In genomic region chr11:78792465-78792864, GRCm38 (mm10) we compare ENCODE assay signal across 9 mouse cellular contexts. TPM values are rescaled to one million over a fixed set of nuclear protein-coding genes. Genes with fewer than 3 reads are reported as not detected.
A peak's percentile ranks its signal among the peaks of the same experiment; 100 is the strongest.
DNase-seq lines count a peak whose midpoint lies in the region; ATAC-seq lines count a peak whose summit lies in the region.
"Had no signal": no experiment of that assay in that cellular context is flagged by ENCODE, and none has a peak within 500 bp of the region (broad histone marks: within the 10 kb centered on the region; RNA-seq: fewer than 3 reads in every experiment).

No protein-coding gene starts in this region.

- H3K36me3 ChIP-seq in forebrain, embryonic 10.5 days (replicated peaks): no peaks in the 10 kb centered on the region

- H3K4me1 ChIP-seq in forebrain, embryonic 10.5 days: peaks cover 38% of the 10 kb centered on the region

- intact Hi-C loops in left cerebral cortex, postnatal 36 days (cut with DNase I): loop anchor here (1.0 to 5.0 kb wide), 3 partner anchors 13 to 65 kb away; partner anchors contain the start of gene Lyrm9

- peak; percentile 38 for DNase-seq in layer of hippocampus, adult 11-12 months (ENCODE audit: low spot score)
- DNase-seq in layer of hippocampus, adult 8-10 months (ENCODE audit: low spot score in 2 of 2): no peak
- DNase-seq in forebrain, embryonic 10.5 days (ENCODE audit: extremely low spot score, low spot score): no peak
- DNase-seq in left cerebral cortex, postnatal 36 days (ENCODE audit: low spot score in 2 of 2): peak; percentile 59 to 73
- DNase-seq in cerebellum, postnatal 25 days: no peak
- no peak for DNase-seq in adrenal gland, postnatal 10 days

- 61% methylated on average over 11 of the region's 11 CpGs for WGBS in forebrain, embryonic 10.5 days

- peak; percentile 67 for ATAC-seq in neutrophil, adult 5-6 weeks (ENCODE audit: extremely low read depth, insufficient number of reproducible peaks, low FRiP score, poor library complexity, severe bottlenecking)
- ATAC-seq in erythroid progenitor cell, adult 5-6 weeks (replicated peaks; ENCODE audit: low FRiP score, poor library complexity, severe bottlenecking): no peak

- H3K4me3 ChIP-seq in forebrain, embryonic 10.5 days: 0 out of 2 replicates have a peak overlapping the region, but pooled peaks have one; percentile 3
- H3K4me3 ChIP-seq: myocyte had no signal

- H3K27me3 ChIP-seq in forebrain, embryonic 10.5 days (ENCODE audit: poor library complexity, severe bottlenecking): peaks cover 7% of the 10 kb centered on the region; the same call in 1 of the 2 replicates

- H3K9me3 ChIP-seq in forebrain, embryonic 10.5 days: no peaks in the 10 kb centered on the region

- H3K27ac ChIP-seq in forebrain, embryonic 10.5 days: peak overlapping the region; percentile 65

RNA-seq across cellular contexts. Expression of gene Lyrm9, which starts 33.9 kb away (rescaled TPM):
- 10 to 100 TPM; 20.1 to 29.1 (median 23.5) TPM for total RNA-seq in layer of hippocampus, adult 8-10 months (2022)
- polyA plus RNA-seq in forebrain, embryonic 10.5 days (2016; fragmentation: Nextera tagmentation; extraction: Ambion mirVana): 23.4 and 26.2 TPM in 2 replicates
- 10 to 100 TPM; 25.9 to 29.8 TPM for total RNA-seq in left cerebral cortex, postnatal 36 days (2021)
- total RNA-seq in neutrophil, adult 5-6 weeks (2017): 4.8 and 8.2 TPM in 2 replicates
- total RNA-seq in adrenal gland, postnatal 10 days (2021): 10 to 100 TPM; 23.2 to 30.6 TPM
- 2.5 and 4.6 TPM in 2 replicates for total RNA-seq in erythroid progenitor cell, adult 5-6 weeks (2015; ENCODE audit: low replicate concordance)
- 2.8 and 4.2 TPM in 2 replicates for total RNA-seq in erythroid progenitor cell, adult 5-6 weeks (2017; ENCODE audit: low replicate concordance)

RNA-seq across cellular contexts. Expression of gene Ccnq, which starts 40.9 kb away (rescaled TPM):
- total RNA-seq in layer of hippocampus, adult 8-10 months (2022): 10 to 100 TPM; 19.7 to 21.4 (median 20.0) TPM
- 40.1 and 40.8 TPM in 2 replicates for polyA plus RNA-seq in forebrain, embryonic 10.5 days (2016; fragmentation: Nextera tagmentation; extraction: Ambion mirVana)
- total RNA-seq in left cerebral cortex, postnatal 36 days (2021): 10 to 100 TPM; 15.9 to 16.8 TPM
- 10.9 and 11.9 TPM in 2 replicates for total RNA-seq in neutrophil, adult 5-6 weeks (2017)
- total RNA-seq in adrenal gland, postnatal 10 days (2021): 10 to 100 TPM; 29.1 to 33.7 TPM
- total RNA-seq in erythroid progenitor cell, adult 5-6 weeks (2015; ENCODE audit: low replicate concordance): 5.4 TPM in 1 of 2 replicates, not detected in the other
- total RNA-seq in erythroid progenitor cell, adult 5-6 weeks (2017; ENCODE audit: low replicate concordance): 0.38 and 4.6 TPM in 2 replicates

Comparison
In these comparisons a context has a peak if more than half of its experiments do, and no peak if none do; other contexts are left out.
1. DNase-seq: peak in layer of hippocampus, adult 11-12 months (single experiment) and left cerebral cortex, postnatal 36 days (2 of 2); none in layer of hippocampus, adult 8-10 months (0 of 2), forebrain, embryonic 10.5 days (single experiment), cerebellum, postnatal 25 days (0 of 2) and adrenal gland, postnatal 10 days (single experiment).